Mouse (Mus musculus): ENCODE measurements around the gene Wipi1. TPM values are rescaled to one million over a fixed set of nuclear protein-coding genes. Genes with fewer than 3 reads are reported as not detected.
"Not testable (repeated sequence)": the region's sequence is repeated elsewhere in the genome, so short reads cannot be mapped to it uniquely, and the experiment has no call there.

The Wipi1 gene
- 17.2 and 21.3 TPM in 2 replicates for polyA plus RNA-seq (2012; ENCODE audit: insufficient read depth, insufficient read length, missing spikeins)

GRCm38 (mm10) chr11:109611303-109612149 lies at the start of gene Wipi1:
Wipi1 (minus strand) TSS chr11:109611967.
- no peak for TF ChIP-seq POLR2A (IDR thresholded peaks at IDR 0.05; ENCODE audit: borderline replicate concordance, low read depth, low read length)
- TF ChIP-seq CTCF (IDR thresholded peaks at IDR 0.05; ENCODE audit: low read depth, low read length), result no peak
- H3K4me1 ChIP-seq (ENCODE audit: control insufficient read depth, insufficient read depth, low read length), result peaks cover 14% of the 10 kb centered on the region
- peak within 1 kb of the TSS; percentile 87 for H3K4me3 ChIP-seq (ENCODE audit: insufficient read depth, low read length)
- H3K27ac ChIP-seq (ENCODE audit: insufficient read depth, low read depth, low read length), result no peak within 1 kb of the TSS

GRCm38 (mm10) chr11:109660526-109660925 lies 48.8 kb upstream of the Wipi1 start:
- not testable (repeated sequence) for H3K4me1 ChIP-seq (ENCODE audit: control insufficient read depth, insufficient read depth, low read length); H3K27ac ChIP-seq (ENCODE audit: insufficient read depth, low read depth, low read length); H3K4me3 ChIP-seq (ENCODE audit: insufficient read depth, low read length)

GRCm38 (mm10) chr11:109656232-109656631 lies 44.5 kb upstream of the Wipi1 start:
- Histone ChIP-seq H3K4me1 (ENCODE audit: control insufficient read depth, insufficient read depth, low read length) (peaks cover 20% of the 10 kb centered on the region), H3K4me3 (ENCODE audit: insufficient read depth, low read length) (no peak overlapping the region), H3K27ac (ENCODE audit: insufficient read depth, low read depth, low read length) (no peak overlapping the region)
- TF ChIP-seq POLR2A (IDR thresholded peaks at IDR 0.05; ENCODE audit: borderline replicate concordance, low read depth, low read length) (no peak), CTCF (IDR thresholded peaks at IDR 0.05; ENCODE audit: low read depth, low read length) (no peak)

GRCm38 (mm10) chr11:109654581-109654980 lies 42.8 kb upstream of the Wipi1 start:
- Histone ChIP-seq H3K4me1 (ENCODE audit: control insufficient read depth, insufficient read depth, low read length) (peaks cover 20% of the 10 kb centered on the region), H3K4me3 (ENCODE audit: insufficient read depth, low read length) (no peak overlapping the region), H3K27ac (ENCODE audit: insufficient read depth, low read depth, low read length) (no peak overlapping the region)
- TF ChIP-seq POLR2A (IDR thresholded peaks at IDR 0.05; ENCODE audit: borderline replicate concordance, low read depth, low read length), result no peak
- no peak for TF ChIP-seq CTCF (IDR thresholded peaks at IDR 0.05; ENCODE audit: low read depth, low read length)

GRCm38 (mm10) chr11:109653201-109653600 lies 41.4 kb upstream of the Wipi1 start:
- Histone ChIP-seq H3K27ac (ENCODE audit: insufficient read depth, low read depth, low read length) (no peak overlapping the region), H3K4me3 (ENCODE audit: insufficient read depth, low read length) (no peak overlapping the region), H3K4me1 (ENCODE audit: control insufficient read depth, insufficient read depth, low read length) (peaks cover 26% of the 10 kb centered on the region)
- TF ChIP-seq CTCF (IDR thresholded peaks at IDR 0.05; ENCODE audit: low read depth, low read length) (no peak), POLR2A (IDR thresholded peaks at IDR 0.05; ENCODE audit: borderline replicate concordance, low read depth, low read length) (no peak)

GRCm38 (mm10) chr11:109652505-109652904 lies 40.7 kb upstream of the Wipi1 start:
- TF ChIP-seq POLR2A (IDR thresholded peaks at IDR 0.05; ENCODE audit: borderline replicate concordance, low read depth, low read length), result no peak
- TF ChIP-seq CTCF (IDR thresholded peaks at IDR 0.05; ENCODE audit: low read depth, low read length), result no peak
- peaks cover 27% of the 10 kb centered on the region for H3K4me1 ChIP-seq (ENCODE audit: control insufficient read depth, insufficient read depth, low read length)
- peak overlapping the region; percentile 78 for H3K4me3 ChIP-seq (ENCODE audit: insufficient read depth, low read length)
- no peak overlapping the region for H3K27ac ChIP-seq (ENCODE audit: insufficient read depth, low read depth, low read length)

- H3K4me3 ChIP-seq (ENCODE audit: insufficient read depth, low read length), result peak overlapping the region; percentile 78
- peak overlapping the region; percentile 72 for H3K27ac ChIP-seq (ENCODE audit: insufficient read depth, low read depth, low read length)
- H3K4me1 ChIP-seq (ENCODE audit: control insufficient read depth, insufficient read depth, low read length), result peaks cover 27% of the 10 kb centered on the region
- TF ChIP-seq POLR2A (IDR thresholded peaks at IDR 0.05; ENCODE audit: borderline replicate concordance, low read depth, low read length) (no peak), CTCF (IDR thresholded peaks at IDR 0.05; ENCODE audit: low read depth, low read length) (no peak)
Measured at GRCm38 (mm10) chr11:109651566-109652024, 39.8 kb upstream of the Wipi1 start.

GRCm38 (mm10) chr11:109650788-109651565 lies 39.2 kb upstream of the Wipi1 start:
- peak overlapping the region; percentile 78 for H3K4me3 ChIP-seq (ENCODE audit: insufficient read depth, low read length)
- TF ChIP-seq POLR2A (IDR thresholded peaks at IDR 0.05; ENCODE audit: borderline replicate concordance, low read depth, low read length) (0 out of 2 replicates have a peak, but pooled peaks have one; percentile 22), CTCF (IDR thresholded peaks at IDR 0.05; ENCODE audit: low read depth, low read length) (no peak)
- H3K27ac ChIP-seq (ENCODE audit: insufficient read depth, low read depth, low read length), result peak overlapping the region; percentile 72
- H3K4me1 ChIP-seq (ENCODE audit: control insufficient read depth, insufficient read depth, low read length), result peaks cover 27% of the 10 kb centered on the region

- Histone ChIP-seq H3K27ac (ENCODE audit: insufficient read depth, low read depth, low read length) (0 out of 2 replicates have a peak overlapping the region, but pooled peaks have one; percentile 9), H3K4me1 (ENCODE audit: control insufficient read depth, insufficient read depth, low read length) (peaks cover 27% of the 10 kb centered on the region)
- no peak for TF ChIP-seq CTCF (IDR thresholded peaks at IDR 0.05; ENCODE audit: low read depth, low read length)
- no peak for TF ChIP-seq POLR2A (IDR thresholded peaks at IDR 0.05; ENCODE audit: borderline replicate concordance, low read depth, low read length)
Measured at GRCm38 (mm10) chr11:109649975-109650701, 38.4 kb upstream of the Wipi1 start.

More at GRCm38 (mm10) chr11:109649975-109650701, 38.4 kb upstream of the Wipi1 start:
- peak overlapping the region; percentile 78 for H3K4me3 ChIP-seq (ENCODE audit: insufficient read depth, low read length)
